ENCODE assay signal across 19 mouse cellular contexts in genomic region chr17:84278193-84278953, GRCm38 (mm10).
DNase-seq lines count a peak whose midpoint lies in the region; ATAC-seq lines count a peak whose summit lies in the region.
"Had no signal": no experiment of that assay in that cellular context is flagged by ENCODE, and none has a peak within 500 bp of the region (broad histone marks: within the 10 kb centered on the region; RNA-seq: fewer than 3 reads in every experiment).

No protein-coding gene starts in this region.

- peak; percentile 76 for ATAC-seq in kidney, embryonic 14.5 days (ENCODE audit: low FRiP score, low TSS enrichment)
- ATAC-seq in lung, embryonic 16.5 days (ENCODE audit: low read depth), result 0 out of 2 replicates have a peak, but pooled peaks have one; percentile 22
- ATAC-seq in limb, embryonic 11.5 days (ENCODE audit: insufficient number of reproducible peaks, low FRiP score, low TSS enrichment, low read depth), result no peak
- 0 out of 2 replicates have a peak, but pooled peaks have one; percentile 38 for ATAC-seq in stomach, embryonic 16.5 days (ENCODE audit: insufficient read depth, low FRiP score)
- ATAC-seq: forebrain, postnatal 0 days had no signal

- H3K4me2 ChIP-seq in kidney, embryonic 14.5 days (replicated peaks; ENCODE audit: low read depth, low read length), result no peak overlapping the region
- H3K4me2 ChIP-seq in lung, embryonic 16.5 days (ENCODE audit: low read depth, low read length), result no peak overlapping the region; the same call in 1 of the 2 replicates
- no peak overlapping the region for H3K4me2 ChIP-seq in limb, embryonic 11.5 days (ENCODE audit: low read depth, severe bottlenecking)
- H3K4me2 ChIP-seq in stomach, embryonic 16.5 days (ENCODE audit: low read depth, low read length), result no peak overlapping the region
- H3K4me2 ChIP-seq: hindbrain, embryonic 13.5 days; liver, embryonic 15.5 days had no signal

- peaks cover 31% of the 10 kb centered on the region for H3K4me1 ChIP-seq in kidney, embryonic 14.5 days (ENCODE audit: control insufficient read depth, insufficient read depth, low read length)
- H3K4me1 ChIP-seq in lung, embryonic 16.5 days (replicated peaks; ENCODE audit: control insufficient read depth, insufficient read depth, low read length), result peaks cover 33% of the 10 kb centered on the region
- H3K4me1 ChIP-seq in limb, embryonic 11.5 days (ENCODE audit: control insufficient read depth, insufficient read depth, low read length), result peaks cover 17% of the 10 kb centered on the region
- H3K4me1 ChIP-seq in stomach, embryonic 16.5 days (ENCODE audit: control insufficient read depth, insufficient read depth, low read length), result peaks cover 35% of the 10 kb centered on the region

- no peak for DNase-seq in kidney, postnatal 25 days
- DNase-seq in lung, postnatal 10 days, result no peak
- no peak for DNase-seq in limb, embryonic 11.5 days (ENCODE audit: low spot score)
- no peak for DNase-seq in left cerebral cortex, postnatal 10 days (ENCODE audit: extremely low spot score in 1 of 2, low spot score in 2 of 2)
- no peak for DNase-seq in embryo, embryonic 10 days (ENCODE audit: low spot score)
- DNase-seq: adrenal gland, postnatal 10 days; B cell, adult 2 months; cerebellum, adult 11-12 months; cerebellum, postnatal 25 days; forebrain, postnatal 0 days; kidney, adult 11 months; midbrain, embryonic 14.5 days; thymus, adult 2 months had no signal

- H3K27ac ChIP-seq in kidney, embryonic 14.5 days (ENCODE audit: low read depth, low read length), result peak overlapping the region; percentile 44; the same call in 1 of the 2 replicates
- peak overlapping the region; percentile 69 for H3K27ac ChIP-seq in lung, embryonic 16.5 days (ENCODE audit: low read length)
- H3K27ac ChIP-seq in limb, embryonic 11.5 days (replicated peaks; ENCODE audit: low read depth, low read length), result 0 out of 2 replicates have a peak overlapping the region, but pooled peaks have one; percentile 42
- peak overlapping the region; percentile 79 for H3K27ac ChIP-seq in stomach, embryonic 16.5 days (ENCODE audit: low read length)
- H3K27ac ChIP-seq: hindbrain, embryonic 13.5 days; liver, embryonic 15.5 days had no signal

- 33% methylated on average over 5 of the region's 5 CpGs for WGBS in kidney, embryonic 14.5 days
- WGBS in lung, embryonic 16.5 days, result 53% methylated on average over 5 of the region's 5 CpGs
- WGBS in limb, embryonic 11.5 days, result 73% methylated on average over 5 of the region's 5 CpGs
- WGBS in stomach, embryonic 16.5 days, result 41% methylated on average over 5 of the region's 5 CpGs

- intact Hi-C loops in left cerebral cortex, postnatal 10 days (cut with DNase I), result no loop called here

- no peaks in the 10 kb centered on the region for H3K27me3 ChIP-seq in kidney, embryonic 14.5 days (ENCODE audit: control insufficient read depth, insufficient read depth, low read length)
- no peaks in the 10 kb centered on the region for H3K27me3 ChIP-seq in lung, embryonic 16.5 days (ENCODE audit: control insufficient read depth, insufficient read depth, low read depth, low read length)
- H3K27me3 ChIP-seq in limb, embryonic 11.5 days (ENCODE audit: control insufficient read depth, insufficient read depth, low read length), result no peaks in the 10 kb centered on the region
- H3K27me3 ChIP-seq in stomach, embryonic 16.5 days (ENCODE audit: control insufficient read depth, insufficient read depth, low read length), result no peaks in the 10 kb centered on the region
- H3K27me3 ChIP-seq: hindbrain, embryonic 13.5 days; liver, embryonic 15.5 days had no signal

- H3K9me3 ChIP-seq in kidney, embryonic 14.5 days (ENCODE audit: control insufficient read depth, low read length), result no peaks in the 10 kb centered on the region
- no peaks in the 10 kb centered on the region for H3K9me3 ChIP-seq in lung, embryonic 16.5 days (ENCODE audit: control insufficient read depth, low read length)
- H3K9me3 ChIP-seq in limb, embryonic 11.5 days (ENCODE audit: control insufficient read depth, low read length), result no peaks in the 10 kb centered on the region
- no peaks in the 10 kb centered on the region for H3K9me3 ChIP-seq in stomach, embryonic 16.5 days (replicated peaks; ENCODE audit: control insufficient read depth, low read length)
- H3K9me3 ChIP-seq: hindbrain, embryonic 13.5 days; liver, embryonic 15.5 days had no signal

- no peaks in the 10 kb centered on the region for H3K36me3 ChIP-seq in kidney, embryonic 14.5 days (ENCODE audit: control insufficient read depth, insufficient read depth, low read length)
- H3K36me3 ChIP-seq in lung, embryonic 16.5 days (ENCODE audit: control insufficient read depth, insufficient read depth, low read length), result no peaks in the 10 kb centered on the region
- H3K36me3 ChIP-seq in limb, embryonic 11.5 days (ENCODE audit: control insufficient read depth, insufficient read depth, low read length), result no peaks in the 10 kb centered on the region
- H3K36me3 ChIP-seq in stomach, embryonic 16.5 days (ENCODE audit: control insufficient read depth, insufficient read depth, low read length), result no peaks in the 10 kb centered on the region
- H3K36me3 ChIP-seq: hindbrain, embryonic 13.5 days; liver, embryonic 15.5 days had no signal

- H3K9ac ChIP-seq in kidney, embryonic 14.5 days (ENCODE audit: low read depth, low read length), result no peak overlapping the region
- H3K9ac ChIP-seq in lung, embryonic 16.5 days (ENCODE audit: low read length), result no peak overlapping the region
- H3K9ac ChIP-seq in limb, embryonic 11.5 days (ENCODE audit: low read length), result no peak overlapping the region
- no peak overlapping the region for H3K9ac ChIP-seq in stomach, embryonic 16.5 days (ENCODE audit: low read length)
- H3K9ac ChIP-seq: forebrain, postnatal 0 days; hindbrain, embryonic 13.5 days; liver, embryonic 15.5 days had no signal

- no peak overlapping the region for H3K4me3 ChIP-seq in kidney, embryonic 14.5 days (ENCODE audit: low read length)
- no peak overlapping the region for H3K4me3 ChIP-seq in lung, embryonic 16.5 days (ENCODE audit: low read length)
- no peak overlapping the region for H3K4me3 ChIP-seq in limb, embryonic 11.5 days (ENCODE audit: low read depth, low read length)
- H3K4me3 ChIP-seq in stomach, embryonic 16.5 days (replicated peaks; ENCODE audit: low read length), result no peak overlapping the region
- H3K4me3 ChIP-seq: hindbrain, embryonic 13.5 days; liver, embryonic 15.5 days; myocyte had no signal
